Mouse (Mus musculus): ENCODE measurements around the gene Gss. TPM values are rescaled to one million over a fixed set of nuclear protein-coding genes. Genes with fewer than 3 reads are reported as not detected.

Gene Gss
- 15.9 TPM for polyA plus RNA-seq (2014; fragmentation: Illumina TruSeq; extraction: RNeasy Lipid Tissue Mini Kit (QIAGEN cat#74804); ENCODE audit: low read depth, low replicate concordance)

DNA sequence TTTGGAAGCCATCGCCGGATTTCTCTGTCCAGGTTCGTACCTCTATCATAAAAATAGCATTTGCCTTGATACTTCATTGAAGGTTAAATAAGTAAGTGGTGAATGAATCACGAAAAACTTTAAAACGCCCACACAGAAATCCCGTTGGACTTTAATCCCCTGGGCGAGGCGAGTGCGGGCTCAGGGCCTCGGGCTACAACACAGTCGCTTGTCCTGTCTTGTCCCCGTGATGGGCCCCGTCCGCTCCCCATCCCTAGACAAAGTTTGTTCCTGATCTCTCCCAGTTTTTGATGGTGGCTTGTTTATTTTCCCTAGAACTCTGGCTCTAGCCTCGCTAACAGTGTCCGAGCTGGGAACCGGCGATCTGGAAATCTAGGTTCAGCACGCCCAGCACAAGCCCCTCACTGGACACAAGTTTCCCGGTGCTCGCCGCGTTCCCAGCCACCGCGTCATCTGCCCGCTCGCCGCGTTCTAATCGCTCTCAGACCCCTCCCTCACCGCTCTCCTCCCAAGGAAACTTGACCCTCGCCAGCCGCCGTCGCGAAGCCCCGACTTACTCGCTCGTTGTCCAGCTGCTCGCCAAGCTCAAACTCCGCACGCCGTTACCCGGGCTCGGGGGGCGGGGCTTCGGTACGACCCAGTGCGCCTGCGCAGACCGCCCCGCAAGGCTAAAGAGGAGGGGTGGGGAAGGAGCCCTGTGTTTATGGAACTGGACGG lies at the start of gene Gss:
TSS of gene Gss (minus strand) at position 674 of the 717 bp plus-strand sequence.

DNA sequence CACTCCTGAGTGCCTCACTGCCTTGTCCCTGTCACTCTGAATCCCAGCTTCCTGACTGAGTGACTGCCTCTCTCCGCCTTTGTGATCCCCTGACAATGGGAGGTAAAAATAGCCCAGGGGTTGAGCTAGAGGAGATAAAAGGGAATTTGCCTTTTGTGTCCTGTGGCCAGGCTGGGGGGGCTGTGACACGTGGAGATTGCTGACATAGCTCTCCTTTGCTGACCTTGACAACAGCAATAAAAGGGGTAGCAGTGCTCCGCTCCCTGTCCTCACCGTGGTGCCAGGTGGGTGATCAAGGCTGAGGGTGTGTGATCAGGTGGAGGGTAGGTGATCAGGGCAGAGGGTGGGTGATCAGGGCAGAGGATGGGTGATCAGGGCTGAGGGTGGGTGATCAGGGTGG lies 18.4 kb upstream of the Gss start, which contains the start of gene Myh7b:
TSS of gene Myh7b (plus strand) at position 235 of the 400 bp plus-strand sequence.

DNA sequence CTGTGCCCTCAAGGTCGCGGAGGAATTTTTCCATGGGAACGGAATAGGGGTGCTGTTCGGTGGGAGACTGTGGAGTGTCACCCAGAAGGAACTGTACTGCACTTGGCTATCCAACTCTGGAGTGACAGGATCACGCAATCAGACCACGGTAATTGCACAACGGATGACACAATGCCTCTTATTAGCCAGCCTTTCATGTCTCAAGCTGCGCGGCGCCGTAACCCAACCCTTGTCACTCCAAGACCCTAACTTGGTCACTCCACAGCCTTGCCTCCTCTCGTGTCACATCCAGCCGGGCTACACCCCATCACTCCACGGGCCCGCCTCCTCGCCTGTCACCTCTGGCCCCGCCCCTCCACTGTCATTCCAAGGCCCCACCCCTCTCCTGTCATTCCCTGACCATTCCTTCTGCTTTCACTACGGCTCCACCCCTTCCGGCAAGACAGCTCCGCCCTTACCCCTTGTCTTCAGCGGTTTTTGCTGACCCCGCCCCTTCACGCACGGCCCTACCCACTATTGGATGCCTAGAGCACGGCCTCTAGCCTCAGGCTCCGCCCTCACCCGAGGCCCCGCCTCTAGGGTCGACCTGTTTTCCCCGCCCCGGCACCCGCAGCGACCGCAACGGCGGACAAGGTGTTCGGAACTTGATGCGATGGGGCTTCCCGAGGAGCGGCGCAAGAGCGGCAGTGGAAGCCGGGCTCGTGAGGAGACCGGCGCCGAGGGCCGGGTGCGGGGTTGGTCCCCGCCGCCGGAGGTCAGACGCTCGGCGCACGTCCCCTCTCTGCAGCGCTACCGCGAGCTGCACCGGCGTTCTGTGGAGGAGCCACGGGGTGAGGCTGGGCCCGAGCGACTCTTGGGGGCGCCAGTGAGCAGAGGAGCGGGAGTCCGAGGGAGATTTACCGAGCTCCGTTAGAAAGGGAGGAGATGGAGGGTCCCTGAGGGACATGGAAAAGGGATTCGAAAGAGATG lies 74.9 kb downstream of the Gss start, which contains the start of the genes Acss2 and Ggt7:
TSS of gene Acss2 (plus strand) at position 494 of the 969 bp plus-strand sequence.
TSS of gene Ggt7 (minus strand) at position 783 of the 969 bp plus-strand sequence.

Other genes starting within 250 kb of the Gss start
- 37.9 TPM for gene Pigu, start 235.4 kb downstream of the Gss start, polyA plus RNA-seq (2014; fragmentation: Illumina TruSeq; extraction: RNeasy Lipid Tissue Mini Kit (QIAGEN cat#74804); ENCODE audit: low read depth, low replicate concordance)
- gene Trp53inp2, start 211.8 kb downstream of the Gss start, polyA plus RNA-seq (2014; fragmentation: Illumina TruSeq; extraction: RNeasy Lipid Tissue Mini Kit (QIAGEN cat#74804); ENCODE audit: low read depth, low replicate concordance): 449 TPM
- 18.3 TPM for gene Ncoa6, start 118.9 kb downstream of the Gss start, polyA plus RNA-seq (2014; fragmentation: Illumina TruSeq; extraction: RNeasy Lipid Tissue Mini Kit (QIAGEN cat#74804); ENCODE audit: low read depth, low replicate concordance)
- gene Acss2, start 74.9 kb downstream of the Gss start, polyA plus RNA-seq (2014; fragmentation: Illumina TruSeq; extraction: RNeasy Lipid Tissue Mini Kit (QIAGEN cat#74804); ENCODE audit: low read depth, low replicate concordance): 38.2 TPM
- 1.6 TPM for gene Ggt7, start 74.6 kb downstream of the Gss start, polyA plus RNA-seq (2014; fragmentation: Illumina TruSeq; extraction: RNeasy Lipid Tissue Mini Kit (QIAGEN cat#74804); ENCODE audit: low read depth, low replicate concordance)
- 81.8 TPM for gene Myh7b, start 18.4 kb upstream of the Gss start, polyA plus RNA-seq (2014; fragmentation: Illumina TruSeq; extraction: RNeasy Lipid Tissue Mini Kit (QIAGEN cat#74804); ENCODE audit: low read depth, low replicate concordance)
- gene Trpc4ap, start 99.6 kb upstream of the Gss start, polyA plus RNA-seq (2014; fragmentation: Illumina TruSeq; extraction: RNeasy Lipid Tissue Mini Kit (QIAGEN cat#74804); ENCODE audit: low read depth, low replicate concordance): 92.4 TPM
- 13.9 TPM for gene Edem2, start 136.7 kb upstream of the Gss start, polyA plus RNA-seq (2014; fragmentation: Illumina TruSeq; extraction: RNeasy Lipid Tissue Mini Kit (QIAGEN cat#74804); ENCODE audit: low read depth, low replicate concordance)
- not detected for gene Gm17581, start 143.1 kb upstream of the Gss start, polyA plus RNA-seq (2014; fragmentation: Illumina TruSeq; extraction: RNeasy Lipid Tissue Mini Kit (QIAGEN cat#74804); ENCODE audit: low read depth, low replicate concordance)
- 1.9 TPM for gene Procr, start 158.3 kb upstream of the Gss start, polyA plus RNA-seq (2014; fragmentation: Illumina TruSeq; extraction: RNeasy Lipid Tissue Mini Kit (QIAGEN cat#74804); ENCODE audit: low read depth, low replicate concordance)
- not detected for gene Mmp24, start 182.5 kb upstream of the Gss start, polyA plus RNA-seq (2014; fragmentation: Illumina TruSeq; extraction: RNeasy Lipid Tissue Mini Kit (QIAGEN cat#74804); ENCODE audit: low read depth, low replicate concordance)
- gene BC029722, start 226.6 kb upstream of the Gss start, polyA plus RNA-seq (2014; fragmentation: Illumina TruSeq; extraction: RNeasy Lipid Tissue Mini Kit (QIAGEN cat#74804); ENCODE audit: low read depth, low replicate concordance): 41.8 TPM
- gene Eif6, start 234.1 kb upstream of the Gss start, polyA plus RNA-seq (2014; fragmentation: Illumina TruSeq; extraction: RNeasy Lipid Tissue Mini Kit (QIAGEN cat#74804); ENCODE audit: low read depth, low replicate concordance): 35.1 TPM
- gene Fam83c, start 242.0 kb upstream of the Gss start, polyA plus RNA-seq (2014; fragmentation: Illumina TruSeq; extraction: RNeasy Lipid Tissue Mini Kit (QIAGEN cat#74804); ENCODE audit: low read depth, low replicate concordance): not detected

All from heart, adult 10 weeks (tissue).